Mouse (Mus musculus) liver, adult 10 weeks (tissue): Measurements from ENCODE around the gene Agbl4. TPM values are rescaled to one million over a fixed set of nuclear protein-coding genes. Genes with fewer than 3 reads are reported as not detected.

ENCODE experiments used
- polyA plus RNA-seq: library from polyadenylated mRNA; stranded (reverse); fragments of 350-450 nt; fragmentation: Illumina TruSeq; extraction: RNeasy Lipid Tissue Mini Kit (QIAGEN cat#74804); gene quantifications from one replicate; pipeline ENCODE4 v1.2.3, GENCODE M21; 2014; ENCODE audit warnings: low read depth, low replicate concordance

The Agbl4 gene
- polyA plus RNA-seq = not detected

DNA sequence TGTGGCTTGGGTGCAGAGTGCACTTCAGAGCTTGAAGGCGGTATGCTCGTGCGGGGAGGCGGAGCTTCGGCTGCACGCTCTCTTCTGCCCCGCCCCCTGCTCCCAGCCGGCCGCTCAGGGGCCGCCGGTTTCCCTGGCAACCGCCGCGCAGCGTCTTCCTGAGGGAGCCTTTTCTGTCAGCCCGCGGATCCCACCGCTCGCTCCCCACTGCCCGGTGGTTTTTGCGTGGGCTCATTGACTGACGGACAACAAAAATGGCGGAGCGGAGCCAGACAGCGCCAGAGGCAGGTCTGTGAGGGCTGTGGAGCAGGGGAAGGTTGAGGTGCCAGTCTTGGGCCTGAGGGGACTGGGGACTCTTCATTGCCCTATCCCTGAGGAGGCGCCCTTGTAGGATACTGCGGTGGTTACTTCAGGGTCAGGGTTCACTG lies at the start of gene Agbl4:
TSS of gene Agbl4 (plus strand) at position 44 of the 428 bp plus-strand sequence.

DNA sequence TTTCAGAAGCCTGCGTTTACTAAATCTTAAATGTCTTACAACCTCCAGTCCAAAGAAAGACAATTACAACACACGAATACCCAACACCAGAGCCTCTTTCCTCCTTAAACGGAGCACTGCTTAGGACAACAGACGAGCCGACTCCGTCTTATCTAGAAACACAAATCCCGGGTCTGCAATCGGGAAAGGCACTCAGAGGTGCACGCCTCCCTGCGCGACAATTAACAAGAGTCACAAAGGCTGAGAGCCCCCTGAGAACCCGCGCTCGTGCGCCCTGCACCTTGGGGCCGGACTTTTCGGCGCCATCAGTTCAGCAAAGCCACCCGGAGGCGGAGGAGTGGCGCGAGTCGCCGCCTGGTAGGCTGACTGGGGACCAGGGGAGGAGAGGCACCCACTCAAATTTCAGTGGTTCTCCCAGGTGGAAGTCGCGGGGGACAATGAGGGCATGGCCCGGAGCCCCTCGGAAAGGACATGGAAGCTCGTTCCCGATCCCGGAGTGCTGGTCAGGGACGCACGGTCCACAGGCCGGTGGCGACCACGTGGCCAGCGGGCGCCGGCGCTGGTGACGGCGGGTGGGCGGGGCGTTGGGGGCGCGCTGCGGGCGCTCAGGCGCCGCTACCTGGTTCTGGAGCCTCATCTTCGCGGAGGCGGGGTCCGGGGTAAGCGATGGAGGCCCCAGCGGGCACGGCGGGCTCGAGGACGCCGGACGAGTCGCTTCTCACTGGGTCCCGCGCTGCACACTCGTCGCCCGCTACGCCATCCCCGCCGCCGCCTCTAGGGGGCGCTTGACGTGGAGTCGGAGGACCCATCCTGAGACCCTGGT lies 46.1 kb upstream of the Agbl4 start, which contains the start of gene Elavl4:
TSS of gene Elavl4 (minus strand) at position 732 of the 823 bp plus-strand sequence.

DNA sequence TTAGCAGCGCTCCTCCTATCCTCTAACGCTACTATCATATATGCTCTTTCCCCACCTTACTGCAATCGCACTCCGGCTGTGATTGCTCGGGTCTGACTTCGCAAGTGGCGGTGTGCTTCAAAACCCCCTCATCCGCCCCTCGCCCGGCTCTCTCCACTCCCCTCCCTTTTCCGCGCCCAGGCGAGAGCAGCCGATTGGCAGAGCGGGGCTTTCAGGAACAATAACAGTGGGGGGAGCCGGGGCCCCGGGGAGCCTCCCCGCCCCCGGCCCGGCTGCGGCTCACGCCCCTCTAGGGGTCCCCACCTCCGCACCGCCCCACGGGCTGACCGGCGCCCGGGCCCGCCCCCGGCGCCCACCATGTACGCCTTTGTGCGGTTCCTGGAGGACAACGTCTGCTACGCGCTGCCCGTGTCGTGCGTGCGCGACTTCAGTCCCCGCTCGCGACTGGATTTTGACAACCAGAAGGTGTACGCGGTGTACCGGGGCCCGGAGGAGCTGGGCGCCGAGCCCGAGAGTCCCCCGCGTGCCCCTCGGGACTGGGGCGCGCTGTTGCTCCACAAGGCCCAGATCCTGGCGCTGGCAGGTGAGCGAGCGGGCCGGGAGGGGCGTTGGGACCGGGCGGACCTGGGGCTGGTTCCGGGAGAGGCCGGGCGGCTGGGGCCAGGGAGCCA lies 1017.5 kb downstream of the Agbl4 start, which contains the start of gene Bend5:
TSS of gene Bend5 (plus strand) at position 189 of the 671 bp plus-strand sequence.

Other genes with a start within 250 kb of the Agbl4 start
- gene Elavl4, start 45.8 kb upstream of the Agbl4 start, polyA plus RNA-seq = not detected